Mouse (Mus musculus) liver, embryonic 14 days (tissue): ENCODE data around the gene 2310050C09Rik. TPM values are rescaled to one million over a fixed set of nuclear protein-coding genes. Genes with fewer than 3 reads are reported as not detected.

Source experiments
- polyA plus RNA-seq: library from polyadenylated mRNA; depleted of rRNA; stranded (reverse); fragments of >200 nt; gene quantifications from 2 replicates; pipeline ENCODE4 v1.2.3, GENCODE M21; 2012; rRNA removed

The 2310050C09Rik gene
- not detected in 2 replicates for polyA plus RNA-seq

DNA sequence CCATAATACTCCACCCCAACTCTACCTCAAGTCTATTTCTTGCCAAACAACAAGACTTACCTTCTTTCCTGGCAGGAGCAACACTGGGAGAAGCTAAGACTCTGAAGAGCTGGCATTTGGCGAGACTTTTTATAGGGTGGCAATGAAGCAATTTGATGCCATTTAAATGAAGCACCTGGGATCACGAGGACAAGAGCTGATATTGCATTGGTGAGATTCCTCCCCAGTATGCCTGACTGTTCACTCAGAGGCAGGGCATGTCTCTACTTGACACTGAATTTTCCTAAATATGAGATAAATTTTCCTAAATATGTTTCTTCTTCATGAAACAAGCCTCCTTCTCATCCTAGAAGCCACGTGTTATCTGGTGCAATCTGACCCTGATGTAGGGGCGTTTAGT, at the start of gene 2310050C09Rik:
Gene 2310050C09Rik, minus strand, starts transcription at position 101 of the 400 bp plus-strand sequence.

GRCm38 (mm10) chr3:92851186-92851585, 18.8 kb downstream of the 2310050C09Rik start, which contains the start of gene Lce1l:
Gene Lce1l, minus strand, starts transcription at chr3:92851286.

DNA sequence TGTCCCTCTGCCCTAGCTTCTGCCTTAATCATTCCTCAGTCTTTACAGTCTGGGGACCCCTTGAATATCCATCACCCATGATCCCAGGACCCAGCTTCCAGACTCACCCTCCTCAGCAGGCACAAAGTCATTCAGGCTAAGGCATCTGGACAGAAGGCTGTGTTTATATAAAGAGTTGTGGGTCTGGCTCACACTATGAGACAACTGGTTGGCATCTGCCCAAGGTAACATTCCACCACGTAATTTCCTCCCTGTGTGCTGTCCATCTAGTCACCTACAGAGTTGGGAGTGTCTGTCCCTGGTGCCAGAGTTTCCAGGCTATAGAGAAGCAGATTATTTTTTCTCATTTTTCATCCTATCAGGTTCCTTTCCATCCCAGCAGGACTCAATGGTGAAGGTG, 42.9 kb downstream of the 2310050C09Rik start, which contains the start of gene Kprp:
Gene Kprp, minus strand, starts transcription at position 140 of the 400 bp plus-strand sequence.

Other genes with a start within 250 kb of the 2310050C09Rik start
- not detected in 2 replicates for gene Lce6a, start 248.6 kb downstream of the 2310050C09Rik start, polyA plus RNA-seq
- not detected in 2 replicates for gene Lce1a1, start 221.9 kb downstream of the 2310050C09Rik start, polyA plus RNA-seq
- gene Lce1b, start 213.3 kb downstream of the 2310050C09Rik start, polyA plus RNA-seq: not detected in 2 replicates
- gene Lce1a2, start 199.9 kb downstream of the 2310050C09Rik start, polyA plus RNA-seq: not detected in 2 replicates
- gene Lce1c, start 191.0 kb downstream of the 2310050C09Rik start, polyA plus RNA-seq: not detected in 2 replicates
- not detected in 2 replicates for gene Lce1d, start 183.0 kb downstream of the 2310050C09Rik start, polyA plus RNA-seq
- gene Lce1e, start 161.1 kb downstream of the 2310050C09Rik start, polyA plus RNA-seq: not detected in 2 replicates
- not detected in 2 replicates for gene Lce1f, start 149.9 kb downstream of the 2310050C09Rik start, polyA plus RNA-seq
- not detected in 2 replicates for gene Gm38119, start 131.1 kb downstream of the 2310050C09Rik start, polyA plus RNA-seq
- not detected in 2 replicates for gene Lce1g, start 117.9 kb downstream of the 2310050C09Rik start, polyA plus RNA-seq
- not detected in 2 replicates for gene Lce1h, start 105.2 kb downstream of the 2310050C09Rik start, polyA plus RNA-seq
- gene Lce1i, start 91.3 kb downstream of the 2310050C09Rik start, polyA plus RNA-seq: not detected in 2 replicates
- not detected in 2 replicates for gene Lce1j, start 79.7 kb downstream of the 2310050C09Rik start, polyA plus RNA-seq
- not detected in 2 replicates for gene Lce1k, start 62.3 kb downstream of the 2310050C09Rik start, polyA plus RNA-seq
- not detected in 2 replicates for gene Kprp, start 43.0 kb downstream of the 2310050C09Rik start, polyA plus RNA-seq
- not detected in 2 replicates for gene Lce1l, start 18.9 kb downstream of the 2310050C09Rik start, polyA plus RNA-seq
- not detected in 2 replicates for gene Lce3a, start 56.0 kb upstream of the 2310050C09Rik start, polyA plus RNA-seq
- gene Lce3b, start 62.8 kb upstream of the 2310050C09Rik start, polyA plus RNA-seq: not detected in 2 replicates
- gene Lce3c, start 74.3 kb upstream of the 2310050C09Rik start, polyA plus RNA-seq: not detected in 2 replicates
- gene Lce3d, start 87.2 kb upstream of the 2310050C09Rik start, polyA plus RNA-seq: not detected in 2 replicates
- gene Lce3e, start 96.8 kb upstream of the 2310050C09Rik start, polyA plus RNA-seq: not detected in 2 replicates
- not detected in 2 replicates for gene Lce3f, start 122.0 kb upstream of the 2310050C09Rik start, polyA plus RNA-seq
- 0.05 TPM in 1 of 2 replicates, not detected in the other for gene Crct1, start 145.5 kb upstream of the 2310050C09Rik start, polyA plus RNA-seq
- not detected in 2 replicates for gene Lce1m, start 148.8 kb upstream of the 2310050C09Rik start, polyA plus RNA-seq
- gene Gm4858, start 198.6 kb upstream of the 2310050C09Rik start, polyA plus RNA-seq: not detected in 2 replicates